Mouse (Mus musculus) embryo, embryonic 11 days (tissue): ENCODE results near the gene Fxyd1.

ENCODE experiments used
- DNase-seq: peaks from one replicate; pipeline ENCODE4 v3.0.0-alpha.2; 2015

Gene Fxyd1

GRCm38 (mm10) chr7:31051321-31052021 lies 5.5 kb downstream of the Fxyd1 start, which contains the start of gene Fxyd7:
Gene Fxyd7 (minus strand): TSS chr7:31051467.
- DNase-seq: no peak

GRCm38 (mm10) chr7:31050921-31051320 lies 6.1 kb downstream of the Fxyd1 start:
- no peak for DNase-seq

- no peak for DNase-seq
Observed at GRCm38 (mm10) chr7:31050487-31050886, 6.5 kb downstream of the Fxyd1 start.

- peak; percentile 31 for DNase-seq
Observed at GRCm38 (mm10) chr7:31049846-31050281, 7.1 kb downstream of the Fxyd1 start.

- peak; percentile 66 for DNase-seq
Observed at GRCm38 (mm10) chr7:31049135-31049845, 7.7 kb downstream of the Fxyd1 start.

GRCm38 (mm10) chr7:31042431-31042910 lies 14.5 kb downstream of the Fxyd1 start, which contains the start of gene Fxyd5:
Gene Fxyd5 (minus strand): TSS chr7:31042481.
- no peak for DNase-seq

GRCm38 (mm10) chr7:31041662-31042315 lies 15.2 kb downstream of the Fxyd1 start:
- DNase-seq: no peak

GRCm38 (mm10) chr7:31041023-31041407 lies 16.0 kb downstream of the Fxyd1 start:
- no peak for DNase-seq

GRCm38 (mm10) chr7:31040281-31041022 lies 16.5 kb downstream of the Fxyd1 start:
- DNase-seq: no peak

- no peak for DNase-seq
Observed at GRCm38 (mm10) chr7:31039011-31039410, 18.0 kb downstream of the Fxyd1 start.

- DNase-seq: no peak
Observed at GRCm38 (mm10) chr7:31037675-31038074, 19.3 kb downstream of the Fxyd1 start.

- no peak for DNase-seq
Observed at GRCm38 (mm10) chr7:31036917-31037316, 20.1 kb downstream of the Fxyd1 start.

GRCm38 (mm10) chr7:31035291-31035690 lies 21.7 kb downstream of the Fxyd1 start:
- no peak for DNase-seq

GRCm38 (mm10) chr7:31034789-31035188 lies 22.2 kb downstream of the Fxyd1 start:
- DNase-seq: no peak

GRCm38 (mm10) chr7:31033409-31034165 lies 23.4 kb downstream of the Fxyd1 start:
- DNase-seq: no peak

- no peak for DNase-seq
Observed at GRCm38 (mm10) chr7:31031731-31032130, 25.3 kb downstream of the Fxyd1 start.

GRCm38 (mm10) chr7:31030717-31031116 lies 26.3 kb downstream of the Fxyd1 start:
- no peak for DNase-seq

GRCm38 (mm10) chr7:31028609-31029008 lies 28.4 kb downstream of the Fxyd1 start:
- DNase-seq: no peak

- peak; percentile 22 for DNase-seq
Observed at GRCm38 (mm10) chr7:31017104-31017901, 39.7 kb downstream of the Fxyd1 start.

- no peak for DNase-seq
Observed at GRCm38 (mm10) chr7:31012971-31013370, 44.0 kb downstream of the Fxyd1 start.

- no peak for DNase-seq
Observed at GRCm38 (mm10) chr7:31008889-31009288, 48.1 kb downstream of the Fxyd1 start.
